Mouse (Mus musculus) neural tube, embryonic 11.5 days (tissue): ENCODE measurements around the gene Olfr1034. TPM values are rescaled to one million over a fixed set of nuclear protein-coding genes. Genes with fewer than 3 reads are reported as not detected.
"Not testable (repeated sequence)": the region's sequence is repeated elsewhere in the genome, so short reads cannot be mapped to it uniquely, and the experiment has no call there.

Source experiments
- ATAC-seq: fragments of 200-750 bp; cut with Nextera tagmentation; 2 replicates; pipeline ENCODE4 v1.8.0; 2017; ENCODE audit warnings: moderate number of reproducible peaks, mild to moderate bottlenecking, moderate TSS enrichment, moderate library complexity; ENCODE audit not compliant: insufficient read depth, low FRiP score, low TSS enrichment
- DNase-seq: peaks from one replicate; pipeline ENCODE4 v3.0.0-alpha.2; 2015; ENCODE audit warnings: low spot score
- H3K27ac ChIP-seq: fragments of 300-500 bp; sonication (generic); 2 replicates; pipeline ENCODE4 v1.5.1; 2014; ENCODE audit warnings: low read depth, mild to moderate bottlenecking, low read length
- H3K27me3 ChIP-seq: fragments of 300-500 bp; sonication (generic); 2 replicates; pipeline ENCODE4 v1.6.1; 2014; ENCODE audit warnings: mild to moderate bottlenecking, low read length, mixed read lengths; ENCODE audit not compliant: control insufficient read depth, insufficient read depth
- H3K36me3 ChIP-seq: fragments of 300-500 bp; sonication (generic); 2 replicates; pipeline ENCODE4 v1.6.1; 2014; ENCODE audit warnings: mild to moderate bottlenecking, low read length, moderate library complexity, mixed read lengths; ENCODE audit not compliant: control insufficient read depth, insufficient read depth
- H3K4me1 ChIP-seq: fragments of 300-500 bp; sonication (generic); 2 replicates; pipeline ENCODE4 v1.6.1; 2014; ENCODE audit warnings: low read length, mixed read lengths; ENCODE audit not compliant: control insufficient read depth, insufficient read depth
- H3K4me2 ChIP-seq: fragments of 300-500 bp; sonication (generic); 2 replicates; pipeline ENCODE4 v1.6.1; 2014; ENCODE audit warnings: low read depth, mild to moderate bottlenecking, moderate library complexity
- H3K4me3 ChIP-seq: fragments of 300-500 bp; sonication (generic); 2 replicates; pipeline ENCODE4 v1.5.1; 2014; ENCODE audit warnings: low read depth, low read length
- H3K9ac ChIP-seq: fragments of 300-500 bp; sonication (generic); 2 replicates; pipeline ENCODE4 v1.6.1; 2014; ENCODE audit warnings: mild to moderate bottlenecking, low read length
- H3K9me3 ChIP-seq: fragments of 300-500 bp; sonication (generic); 2 replicates; pipeline ENCODE4 v1.6.1; 2016; ENCODE audit warnings: low read length; ENCODE audit not compliant: control insufficient read depth
- WGBS: fragments of 180-500 bp; shearing (Covaris S2); extraction: QIAGEN DNeasy Blood & Tissue Kit; methylation state at CpG from one replicate; pipeline ENCODE4 v1.1.7; 2014; 5-methylcytosine and 5-hydroxymethylcytosine counted together
- polyA plus RNA-seq: library from polyadenylated mRNA; unstranded; fragments of >200 nt; fragmentation: Nextera tagmentation; extraction: Ambion mirVana; gene quantifications from 2 replicates; pipeline ENCODE4 v1.2.1, GENCODE M21; 2014

Gene Olfr1034
- not detected in 2 replicates for polyA plus RNA-seq

- Histone ChIP-seq H3K27ac (no peak within 1 kb of the TSS), H3K4me3 (no peak within 1 kb of the TSS), H3K36me3 (no peaks in the 10 kb centered on the region), H3K9ac (no peak within 1 kb of the TSS), H3K9me3 (no peaks in the 10 kb centered on the region), H3K4me1 (no peaks in the 10 kb centered on the region), H3K27me3 (no peaks in the 10 kb centered on the region), H3K4me2 (no peak within 1 kb of the TSS)
- ATAC-seq = no peak
- no peak for DNase-seq
Observed at GRCm38 (mm10) chr2:86045561-86045960, at the start of gene Olfr1034. Olfr1034 (plus strand) TSS chr2:86045861.

DNA sequence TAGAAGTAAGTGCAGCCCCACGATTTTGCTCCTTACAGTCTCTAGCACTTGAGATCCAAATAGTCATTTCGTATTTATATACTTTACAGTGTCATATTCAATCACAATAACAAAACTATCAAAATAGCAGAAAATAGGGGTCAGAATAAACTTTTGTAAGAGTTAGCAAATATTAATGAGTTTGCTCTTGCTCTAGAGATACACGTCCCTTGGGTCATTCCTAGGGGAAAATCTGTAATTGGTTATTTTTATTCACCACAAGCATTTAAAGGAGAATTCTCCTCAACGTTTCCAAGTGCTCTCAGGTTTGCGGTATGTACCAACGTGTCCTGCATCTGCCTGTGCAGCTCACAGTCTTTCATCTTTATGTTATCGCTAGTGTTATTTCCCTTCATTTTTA is 40.4 kb upstream of the Olfr1034 start, which contains the start of gene Olfr1032:
Gene Olfr1032, plus strand, starts transcription at position 301 of the 400 bp plus-strand sequence.
- Histone ChIP-seq H3K4me3 (no peak within 1 kb of the TSS), H3K27ac (no peak within 1 kb of the TSS), H3K4me1 (no peaks in the 10 kb centered on the region), H3K27me3 (no peaks in the 10 kb centered on the region), H3K4me2 (no peak within 1 kb of the TSS), H3K9me3 (no peaks in the 10 kb centered on the region), H3K36me3 (no peaks in the 10 kb centered on the region), H3K9ac (no peak within 1 kb of the TSS)
- 91% methylated on average over 7 of the region's 7 CpGs for WGBS
- ATAC-seq (no peak), DNase-seq (no peak)

DNA sequence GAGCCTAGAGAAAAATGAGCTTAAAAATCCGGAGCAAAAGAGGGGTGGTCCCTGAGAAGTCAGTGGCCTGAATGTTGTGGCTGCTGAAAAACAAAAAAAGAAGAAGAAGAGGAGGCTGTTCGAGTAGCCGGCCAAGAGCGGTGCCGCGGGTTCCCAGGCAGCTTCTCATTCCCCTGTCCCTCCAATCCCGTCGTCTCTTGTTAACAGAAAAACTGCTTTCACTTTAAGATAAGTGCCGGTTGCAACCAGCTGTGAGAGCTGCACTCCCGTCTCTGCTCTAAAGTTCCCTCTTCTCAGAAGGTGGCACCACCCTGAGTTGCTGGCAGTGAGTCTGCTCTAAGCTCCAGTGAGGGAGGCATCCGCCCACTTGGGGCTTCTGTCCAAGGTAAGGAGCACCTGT is 25.3 kb upstream of the Olfr1034 start, which contains the start of gene Olfr1033:
Gene Olfr1033, plus strand, starts transcription at position 228 of the 400 bp plus-strand sequence.
- H3K27me3 ChIP-seq, H3K4me1 ChIP-seq, H3K27ac ChIP-seq, H3K36me3 ChIP-seq, H3K9ac ChIP-seq, H3K9me3 ChIP-seq, H3K4me3 ChIP-seq, DNase-seq, ATAC-seq: not testable (repeated sequence)
- WGBS = 7% methylated on average over 10 of the region's 11 CpGs
- H3K4me2 ChIP-seq = 0 out of 2 replicates have a peak within 1 kb of the TSS, but pooled peaks have one; percentile 3

DNA sequence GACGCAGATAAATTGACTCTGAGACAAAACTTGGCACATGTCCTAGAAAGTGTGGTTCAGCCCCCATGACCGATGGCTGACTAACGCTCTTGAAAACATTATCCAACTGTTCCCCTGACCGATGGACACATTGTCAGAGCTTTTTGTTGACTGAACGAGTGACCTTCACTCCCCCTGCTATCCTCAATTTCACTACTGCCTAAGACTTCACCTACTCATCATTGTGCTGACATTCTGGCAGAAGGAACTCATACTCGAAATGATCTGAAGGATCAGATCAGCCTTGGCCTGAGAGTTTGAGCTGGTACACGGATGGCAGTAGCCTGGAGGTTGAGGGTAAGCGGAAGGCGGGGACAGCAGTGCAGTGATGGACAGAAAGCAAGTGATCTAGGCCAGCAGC is 24.1 kb upstream of the Olfr1034 start:
- not testable (repeated sequence) for DNase-seq, H3K4me2 ChIP-seq, H3K27me3 ChIP-seq, H3K9me3 ChIP-seq, H3K36me3 ChIP-seq, H3K4me1 ChIP-seq, H3K27ac ChIP-seq, H3K4me3 ChIP-seq, H3K9ac ChIP-seq, ATAC-seq
- 92% methylated on average over 2 of the region's 9 CpGs for WGBS

- H3K27ac ChIP-seq, H3K9ac ChIP-seq, H3K4me3 ChIP-seq, H3K27me3 ChIP-seq, H3K4me1 ChIP-seq, H3K9me3 ChIP-seq, H3K4me2 ChIP-seq, H3K36me3 ChIP-seq: not testable (repeated sequence)
- peak; percentile 42; the same call in 1 of the 2 replicates for ATAC-seq
- DNase-seq = peak; percentile 22
Observed at GRCm38 (mm10) chr2:86050777-86051176, 5.1 kb downstream of the Olfr1034 start.

GRCm38 (mm10) chr2:86063766-86064165 is 18.1 kb downstream of the Olfr1034 start:
- H3K27me3 ChIP-seq, H3K36me3 ChIP-seq, H3K27ac ChIP-seq, ATAC-seq, H3K4me1 ChIP-seq, H3K4me2 ChIP-seq, DNase-seq, H3K4me3 ChIP-seq, H3K9me3 ChIP-seq, H3K9ac ChIP-seq: not testable (repeated sequence)
- WGBS = 92% methylated on average over 2 of the region's 2 CpGs

DNA sequence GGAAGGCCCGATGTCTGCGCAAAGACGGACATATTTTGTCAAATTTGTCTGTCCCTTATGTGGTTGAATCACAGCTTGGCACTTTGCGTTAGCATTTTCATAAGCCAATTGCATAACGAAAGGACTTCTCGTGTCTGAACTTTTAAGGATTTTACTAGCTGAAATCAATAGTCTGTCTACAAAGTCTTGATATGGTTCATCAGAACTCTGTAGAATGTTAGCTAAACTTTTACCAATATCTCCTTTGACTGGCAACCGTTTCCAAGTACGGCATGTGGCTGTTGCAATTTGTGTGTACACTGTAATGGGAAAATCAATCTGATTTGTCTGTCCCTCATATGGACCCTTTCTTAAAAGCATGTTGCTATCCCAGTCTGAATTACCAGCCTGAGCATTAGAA is 24.5 kb downstream of the Olfr1034 start:
- no peaks in the 10 kb centered on the region for H3K9me3 ChIP-seq
- no peaks in the 10 kb centered on the region for H3K36me3 ChIP-seq
- H3K27ac ChIP-seq = no peak overlapping the region
- WGBS = 93% methylated on average over 8 of the region's 8 CpGs
- no peak overlapping the region for H3K4me2 ChIP-seq
- ATAC-seq = no peak
- H3K27me3 ChIP-seq = no peaks in the 10 kb centered on the region
- H3K4me1 ChIP-seq = no peaks in the 10 kb centered on the region
- H3K4me3 ChIP-seq = no peak overlapping the region
- no peak overlapping the region for H3K9ac ChIP-seq
- no peak for DNase-seq

DNA sequence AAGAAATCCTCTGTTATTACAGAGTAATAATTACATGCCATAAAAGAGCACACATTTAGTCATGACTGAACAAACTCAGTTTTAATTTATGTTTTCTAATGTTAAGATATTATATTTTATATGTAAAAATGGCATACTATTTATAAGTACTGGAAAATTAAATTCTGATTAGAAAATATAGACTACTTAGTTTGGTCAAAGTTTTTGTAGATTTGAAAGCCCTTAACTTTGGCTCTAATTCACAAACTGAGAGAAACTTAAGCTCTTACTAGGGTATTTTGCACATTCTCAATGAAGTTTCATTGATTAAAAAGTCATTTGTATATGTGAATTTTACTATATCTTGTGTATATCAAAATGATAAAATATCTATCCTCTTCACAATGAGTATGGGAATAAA is 28.0 kb downstream of the Olfr1034 start, which contains the start of gene Olfr1036:
Gene Olfr1036, plus strand, starts transcription at position 301 of the 400 bp plus-strand sequence.
- not testable (repeated sequence) for H3K9ac ChIP-seq, H3K36me3 ChIP-seq, H3K4me2 ChIP-seq, ATAC-seq, H3K4me1 ChIP-seq, H3K27ac ChIP-seq, H3K4me3 ChIP-seq, H3K9me3 ChIP-seq, DNase-seq, H3K27me3 ChIP-seq

- not testable (repeated sequence) for H3K9ac ChIP-seq, H3K4me2 ChIP-seq, DNase-seq, H3K36me3 ChIP-seq, H3K9me3 ChIP-seq, H3K4me3 ChIP-seq, H3K27ac ChIP-seq, H3K27me3 ChIP-seq, ATAC-seq, H3K4me1 ChIP-seq
- 88% methylated on average over 1 of the region's 1 CpGs for WGBS
Observed at GRCm38 (mm10) chr2:86080478-86080877, 34.8 kb downstream of the Olfr1034 start.
